Mouse (Mus musculus) forebrain, embryonic 10.5 days (tissue): ENCODE measurements around the gene Ints1. TPM values are rescaled to one million over a fixed set of nuclear protein-coding genes. Genes with fewer than 3 reads are reported as not detected.

ENCODE experiments used
- DNase-seq: peaks from one replicate; pipeline ENCODE4 v3.0.0-alpha.2; 2017; ENCODE audit warnings: low spot score; ENCODE audit errors: extremely low spot score
- H3K27ac ChIP-seq: fragments of 300-500 bp; sonication (generic); 2 replicates; pipeline ENCODE4 v1.5.1; 2016; ENCODE audit warnings: mild to moderate bottlenecking
- H3K27me3 ChIP-seq: fragments of 300-500 bp; sonication (generic); 2 replicates; pipeline ENCODE4 v1.6.1; 2016; ENCODE audit warnings: mild to moderate bottlenecking; ENCODE audit not compliant: poor library complexity, severe bottlenecking
- H3K36me3 ChIP-seq: fragments of 300-500 bp; sonication (generic); replicated peaks from 2 replicates; pipeline ENCODE4 v1.6.1; 2016; ENCODE audit warnings: mild to moderate bottlenecking, moderate library complexity
- H3K4me1 ChIP-seq: fragments of 300-500 bp; sonication (generic); 2 replicates; pipeline ENCODE4 v1.6.1; 2016
- H3K4me3 ChIP-seq: fragments of 300-500 bp; sonication (generic); 2 replicates; pipeline ENCODE4 v1.5.1; 2016; ENCODE audit warnings: mild to moderate bottlenecking, moderate library complexity
- H3K9me3 ChIP-seq: fragments of 300-500 bp; sonication (generic); 2 replicates; pipeline ENCODE4 v1.6.1; 2016; ENCODE audit warnings: mild to moderate bottlenecking, moderate library complexity
- WGBS: fragments of 180-500 bp; shearing (Covaris S2); methylation state at CpG from one replicate; pipeline ENCODE4 v1.1.7; 2016; 5-methylcytosine and 5-hydroxymethylcytosine counted together
- polyA plus RNA-seq: library from polyadenylated mRNA; unstranded; fragments of >200 nt; fragmentation: Nextera tagmentation; extraction: Ambion mirVana; gene quantifications from 2 replicates; pipeline ENCODE4 v1.2.1, GENCODE M21; 2016

Gene Ints1
- 41.0 and 43.2 TPM in 2 replicates for polyA plus RNA-seq

DNA sequence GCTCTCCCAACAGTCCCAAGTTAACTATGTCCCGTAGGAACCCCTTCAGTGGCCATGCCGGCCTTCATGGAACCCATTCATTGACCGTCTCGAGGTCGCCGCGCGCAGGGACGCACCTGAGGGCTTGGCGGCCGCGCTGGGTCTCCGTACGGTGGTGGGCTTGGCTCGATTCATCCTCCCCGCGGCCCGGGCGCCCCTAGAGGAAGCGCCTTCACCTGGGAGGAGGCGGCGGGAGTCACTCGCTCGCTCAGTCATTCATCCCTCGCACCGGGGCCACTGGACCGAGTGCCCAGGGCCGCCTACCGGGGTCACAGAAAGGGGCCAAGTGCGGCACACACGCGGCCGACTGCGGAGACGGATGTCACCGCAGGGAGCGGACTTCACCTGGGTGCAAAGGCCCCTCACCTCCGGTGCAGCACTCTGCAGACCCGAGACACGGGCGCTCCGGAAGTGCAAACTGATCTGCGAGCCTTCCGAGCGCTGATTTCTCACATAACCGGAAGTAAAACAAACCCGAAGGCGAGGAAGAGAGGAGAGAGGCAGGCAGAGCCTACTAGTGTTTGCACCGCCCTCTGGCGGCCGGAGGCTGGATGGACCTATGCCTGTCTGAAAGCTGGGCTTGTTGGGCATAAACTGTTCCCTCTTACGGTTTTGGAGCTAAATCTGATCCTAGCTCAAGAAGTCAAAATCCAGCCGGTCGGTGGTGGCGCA, at the start of gene Ints1:
TSS of gene Ints1 (minus strand) at position 459 of the 711 bp plus-strand sequence.
- H3K27me3 ChIP-seq: no peaks in the 10 kb centered on the region
- H3K36me3 ChIP-seq: peaks cover 39% of the 10 kb centered on the region
- DNase-seq: peak; percentile 93
- peak within 1 kb of the TSS; percentile 58 for H3K27ac ChIP-seq
- peaks cover 13% of the 10 kb centered on the region for H3K4me1 ChIP-seq
- peak within 1 kb of the TSS; percentile 65 for H3K4me3 ChIP-seq
- under 1% methylated on average over 55 of the region's 55 CpGs for WGBS
- no peaks in the 10 kb centered on the region for H3K9me3 ChIP-seq

DNA sequence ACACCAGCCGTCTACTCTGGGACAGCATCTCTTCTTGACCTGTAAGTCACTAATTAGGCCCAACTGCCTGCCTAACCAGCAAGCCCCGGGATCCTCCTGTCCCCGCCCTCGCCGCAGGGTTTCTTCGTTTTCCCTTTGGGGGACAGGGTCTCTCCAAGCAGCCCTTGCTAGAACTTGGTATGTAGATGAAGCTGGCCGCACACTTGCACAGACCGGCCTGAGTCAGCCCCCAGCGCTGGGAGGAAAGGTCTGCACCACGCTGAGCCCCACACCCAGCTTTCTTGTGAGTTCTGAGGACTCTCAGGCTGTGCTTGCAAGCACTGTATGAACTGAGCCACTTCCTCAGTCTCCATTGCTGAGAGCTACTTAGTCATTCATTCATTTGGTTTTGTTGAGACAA, 49.1 kb upstream of the Ints1 start:
- H3K27me3 ChIP-seq: no peaks in the 10 kb centered on the region
- H3K36me3 ChIP-seq: peaks cover 44% of the 10 kb centered on the region
- 95% methylated on average over 10 of the region's 10 CpGs for WGBS
- no peak overlapping the region for H3K27ac ChIP-seq
- H3K4me3 ChIP-seq: no peak overlapping the region
- DNase-seq: no peak
- peaks cover 18% of the 10 kb centered on the region for H3K4me1 ChIP-seq
- H3K9me3 ChIP-seq: no peaks in the 10 kb centered on the region

DNA sequence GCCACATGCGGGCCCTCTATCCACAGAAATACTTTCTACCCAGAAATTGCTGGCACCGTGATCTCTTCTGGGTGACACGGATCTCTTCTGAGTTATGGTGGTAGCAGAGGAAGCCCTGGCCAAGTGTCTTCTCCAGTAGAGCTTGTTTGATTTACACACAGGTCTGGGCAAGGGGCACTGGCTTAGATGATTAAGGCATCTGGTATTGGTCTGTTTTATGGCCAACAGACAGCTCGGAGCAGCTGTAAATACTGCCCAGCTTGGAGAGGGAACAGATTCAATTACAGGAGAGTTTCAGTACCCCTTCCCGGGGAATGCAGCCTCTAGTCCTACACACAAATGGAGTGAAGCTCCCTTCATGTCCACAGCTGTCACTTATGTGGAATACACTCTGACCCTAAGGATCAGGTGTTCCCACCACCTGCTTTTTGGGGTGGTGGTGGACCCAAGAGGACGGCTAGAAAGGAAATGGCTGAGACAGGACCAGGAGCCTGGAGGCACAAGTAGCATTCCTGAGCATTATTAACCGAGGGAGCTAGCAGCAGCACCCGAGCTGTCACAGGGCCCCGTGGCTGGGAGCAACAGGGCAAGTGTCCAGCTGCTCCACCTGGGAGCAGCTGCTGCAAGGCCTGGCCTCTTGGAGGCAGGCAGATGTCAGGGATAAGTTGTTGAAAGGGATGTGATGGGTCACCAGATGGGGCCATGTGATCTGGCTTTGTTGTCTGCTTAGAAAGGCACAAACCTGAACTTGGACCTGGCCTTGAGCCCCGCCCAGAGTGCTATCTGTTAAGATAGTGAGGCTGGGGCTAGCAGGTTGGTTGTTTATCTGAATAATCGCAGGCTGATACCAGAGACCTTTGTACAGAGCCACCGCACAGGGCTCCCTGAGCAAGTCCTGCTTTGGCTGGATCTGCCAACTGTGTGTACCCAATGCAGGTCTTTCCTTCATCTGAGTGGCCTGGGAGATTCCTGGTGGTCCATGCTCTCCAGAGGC, 46.3 kb upstream of the Ints1 start:
- peaks cover 14% of the 10 kb centered on the region for H3K4me1 ChIP-seq
- no peak overlapping the region for H3K27ac ChIP-seq
- no peaks in the 10 kb centered on the region for H3K9me3 ChIP-seq
- no peak for DNase-seq
- no peaks in the 10 kb centered on the region for H3K27me3 ChIP-seq
- H3K4me3 ChIP-seq: no peak overlapping the region
- H3K36me3 ChIP-seq: peaks cover 44% of the 10 kb centered on the region
- 85% methylated on average over 12 of the region's 12 CpGs for WGBS

DNA sequence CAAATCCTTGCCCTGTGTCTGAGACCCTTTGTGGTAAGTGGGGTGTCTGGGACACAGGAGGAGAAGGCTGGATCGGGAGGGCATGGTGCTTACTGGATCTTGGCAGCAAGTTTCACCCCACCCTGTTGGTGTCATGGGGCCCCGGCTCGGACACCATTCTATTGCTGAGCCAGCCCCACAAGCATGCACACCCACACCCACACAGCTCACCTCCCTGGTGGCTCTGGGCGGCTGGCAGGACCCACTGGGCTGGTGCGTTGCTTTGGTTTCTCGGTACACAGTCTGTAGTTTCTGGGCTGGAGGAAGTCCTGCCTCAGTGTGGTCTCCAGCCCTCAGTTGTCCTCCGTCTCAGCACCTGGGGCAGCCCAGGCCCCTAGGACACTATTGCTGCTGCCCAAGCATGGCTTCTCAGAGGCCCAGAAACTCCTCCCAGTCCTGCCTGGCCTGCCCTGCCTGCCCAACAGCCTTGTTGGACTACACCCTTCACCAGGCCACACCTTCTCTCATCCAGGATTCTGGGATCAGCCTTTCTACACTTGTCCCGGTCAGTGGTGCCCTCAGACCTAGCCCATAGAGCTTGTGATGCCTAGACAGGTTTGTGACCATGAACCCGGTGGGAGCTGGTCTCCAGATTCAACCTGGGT, 44.2 kb upstream of the Ints1 start, which contains the start of gene Tmem184a:
TSS of gene Tmem184a (minus strand) at position 380 of the 644 bp plus-strand sequence.
- H3K27me3 ChIP-seq: peaks cover 6% of the 10 kb centered on the region
- no peak within 1 kb of the TSS for H3K27ac ChIP-seq
- WGBS: 88% methylated on average over 9 of the region's 9 CpGs
- H3K4me1 ChIP-seq: no peaks in the 10 kb centered on the region
- DNase-seq: no peak
- H3K36me3 ChIP-seq: peaks cover 43% of the 10 kb centered on the region
- H3K4me3 ChIP-seq: no peak within 1 kb of the TSS
- H3K9me3 ChIP-seq: no peaks in the 10 kb centered on the region

DNA sequence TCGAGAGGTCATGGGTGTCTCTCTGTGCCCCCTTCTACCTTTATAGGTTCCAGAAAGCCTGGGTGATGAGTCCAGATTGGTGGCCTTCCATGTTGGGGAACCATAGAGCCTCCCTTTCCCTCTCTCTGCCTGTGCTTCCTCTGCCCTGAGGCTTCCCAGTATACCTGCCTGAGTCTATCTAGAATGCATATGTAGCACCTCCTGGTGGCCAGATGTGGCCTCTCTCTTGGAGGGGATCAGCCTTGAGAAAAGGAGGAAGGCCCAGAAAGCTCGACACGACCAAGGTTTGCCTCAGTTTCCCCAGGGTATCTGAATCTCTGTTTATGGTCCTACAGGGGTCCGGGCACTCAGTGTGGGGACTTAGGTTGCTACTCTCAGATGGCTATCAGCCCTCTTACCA, 43.3 kb upstream of the Ints1 start:
- Histone ChIP-seq H3K27ac (0 out of 2 replicates have a peak overlapping the region, but pooled peaks have one; percentile 12), H3K27me3 (peaks cover 14% of the 10 kb centered on the region), H3K4me3 (no peak overlapping the region), H3K4me1 (peaks cover 4% of the 10 kb centered on the region), H3K9me3 (no peaks in the 10 kb centered on the region), H3K36me3 (peaks cover 35% of the 10 kb centered on the region)
- WGBS: 54% methylated on average over 4 of the region's 4 CpGs
- DNase-seq: no peak

DNA sequence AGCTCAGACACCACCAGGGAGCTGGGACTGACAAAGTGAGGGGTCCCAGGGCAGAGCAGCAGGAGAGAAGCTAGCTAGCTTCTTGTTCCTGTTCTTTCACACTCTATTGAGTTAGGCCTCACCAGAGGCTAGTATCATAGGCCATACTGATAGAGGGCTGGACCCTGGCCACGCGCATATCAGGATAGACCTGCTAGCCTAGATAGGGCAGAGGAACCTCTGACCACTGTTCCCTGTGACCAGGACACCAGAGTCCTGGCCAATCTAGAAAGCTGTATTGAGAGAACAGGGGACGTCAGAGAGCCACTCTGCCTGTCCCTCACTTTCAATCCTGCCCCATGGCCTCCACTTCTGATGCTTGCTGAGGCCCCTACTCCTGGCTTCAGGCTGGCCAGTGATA, 42.6 kb upstream of the Ints1 start:
- 0 out of 2 replicates have a peak overlapping the region, but pooled peaks have one; percentile 12 for H3K27ac ChIP-seq
- peaks cover 10% of the 10 kb centered on the region for H3K4me1 ChIP-seq
- DNase-seq: no peak
- no peak overlapping the region for H3K4me3 ChIP-seq
- peaks cover 22% of the 10 kb centered on the region for H3K27me3 ChIP-seq
- H3K9me3 ChIP-seq: no peaks in the 10 kb centered on the region
- H3K36me3 ChIP-seq: peaks cover 27% of the 10 kb centered on the region
- 86% methylated on average over 3 of the region's 3 CpGs for WGBS

DNA sequence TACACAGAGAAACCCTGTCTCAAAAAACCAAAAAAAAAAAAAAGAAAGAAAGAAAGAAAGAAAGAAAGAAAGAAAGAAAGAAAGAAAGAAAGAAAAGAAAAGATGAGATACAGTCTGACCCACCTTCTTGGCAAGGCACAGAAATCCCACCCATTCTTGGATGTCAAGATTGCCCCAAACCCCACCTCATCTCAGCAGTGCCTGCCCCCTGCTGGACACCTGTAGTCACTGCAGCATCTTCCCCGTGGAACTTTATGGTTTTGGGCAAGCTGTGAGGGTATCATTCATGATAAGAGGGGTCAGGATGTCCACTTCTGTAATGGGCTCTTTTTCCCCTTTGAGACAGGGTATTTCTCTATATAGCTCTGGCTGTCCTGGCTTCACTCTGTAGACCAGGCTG, 41.8 kb upstream of the Ints1 start:
- Histone ChIP-seq H3K9me3 (no peaks in the 10 kb centered on the region), H3K27me3 (peaks cover 29% of the 10 kb centered on the region), H3K27ac (no peak overlapping the region), H3K4me1 (peaks cover 15% of the 10 kb centered on the region), H3K4me3 (no peak overlapping the region), H3K36me3 (peaks cover 20% of the 10 kb centered on the region)
- DNase-seq: no peak
- 8% methylated on average over 1 of the region's 1 CpGs for WGBS

DNA sequence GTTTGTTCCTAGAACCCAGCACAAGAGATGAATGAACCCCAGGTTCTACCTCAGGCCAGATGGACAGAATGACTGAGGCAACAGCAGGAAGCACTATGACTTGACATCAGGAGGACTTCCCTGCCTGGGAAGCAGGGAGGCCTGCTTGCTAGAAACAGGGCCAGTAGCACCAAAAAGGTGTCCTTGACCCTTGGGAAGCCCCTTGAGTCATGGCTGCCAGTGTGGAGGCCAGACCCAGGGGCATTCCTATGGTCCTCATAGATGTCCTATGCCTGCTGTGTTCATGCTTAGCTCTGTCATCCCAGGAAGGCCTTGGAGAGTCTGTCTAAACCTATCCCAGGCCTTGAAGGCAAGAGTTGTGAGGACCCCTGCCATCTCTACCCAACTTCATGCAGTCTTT, 41.0 kb upstream of the Ints1 start:
- DNase-seq: no peak
- Histone ChIP-seq H3K9me3 (no peaks in the 10 kb centered on the region), H3K4me1 (peaks cover 15% of the 10 kb centered on the region), H3K36me3 (peaks cover 11% of the 10 kb centered on the region), H3K27ac (no peak overlapping the region), H3K27me3 (peaks cover 38% of the 10 kb centered on the region), H3K4me3 (no peak overlapping the region)

DNA sequence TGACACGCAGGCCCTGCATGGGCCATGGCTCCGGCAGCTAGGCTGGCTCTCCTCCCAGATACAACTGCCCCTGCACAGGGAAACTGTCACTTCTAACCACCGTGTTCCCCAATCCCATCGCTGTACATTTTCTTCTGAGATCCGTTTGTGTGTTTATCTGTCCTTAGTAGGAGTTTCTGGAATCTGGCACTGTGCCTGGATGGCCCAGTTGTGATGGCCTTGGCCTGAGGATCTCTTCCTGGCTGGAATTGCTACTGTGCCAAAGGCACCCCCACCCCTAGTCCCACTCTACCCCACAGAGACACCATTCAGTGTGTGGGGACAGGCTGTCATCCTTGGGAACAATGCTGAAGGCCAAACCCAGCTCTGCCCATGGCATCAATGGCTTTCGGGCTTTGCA, 40.5 kb upstream of the Ints1 start:
- 0 out of 2 replicates have a peak, but pooled peaks cover 6% of the 10 kb centered on the region for H3K36me3 ChIP-seq
- no peak overlapping the region for H3K4me3 ChIP-seq
- H3K27me3 ChIP-seq: peaks cover 38% of the 10 kb centered on the region
- WGBS: 88% methylated on average over 6 of the region's 6 CpGs
- no peak for DNase-seq
- H3K9me3 ChIP-seq: no peaks in the 10 kb centered on the region
- H3K4me1 ChIP-seq: peaks cover 15% of the 10 kb centered on the region
- no peak overlapping the region for H3K27ac ChIP-seq

DNA sequence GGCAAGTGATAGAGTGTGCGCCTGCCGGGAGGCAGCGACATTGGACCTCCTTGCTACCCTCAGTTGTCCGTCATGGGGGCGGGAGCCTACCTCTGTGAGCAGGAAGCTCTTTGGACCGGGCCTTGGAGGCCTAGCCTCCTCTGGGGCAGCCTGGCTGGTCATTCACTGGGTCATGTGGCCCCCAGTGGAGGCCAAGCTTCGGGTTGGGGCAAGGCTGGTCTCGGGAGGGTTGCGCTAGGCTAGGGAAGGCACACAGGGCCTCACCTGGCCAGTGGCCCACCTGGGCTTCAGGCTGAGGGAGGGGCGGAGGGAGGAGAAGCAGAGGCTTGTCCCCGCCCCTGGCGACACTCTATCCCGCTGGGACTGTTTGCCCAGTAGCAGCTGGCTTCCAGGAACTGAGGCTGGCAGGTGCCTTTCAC, 38.5 kb upstream of the Ints1 start:
- DNase-seq: no peak
- H3K27me3 ChIP-seq: peaks cover 38% of the 10 kb centered on the region
- H3K36me3 ChIP-seq: no peaks in the 10 kb centered on the region
- H3K27ac ChIP-seq: peak overlapping the region; percentile 58; the same call in 1 of the 2 replicates
- H3K4me1 ChIP-seq: peaks cover 15% of the 10 kb centered on the region
- WGBS: 9% methylated on average over 13 of the region's 13 CpGs
- peak overlapping the region; percentile 12; the same call in 1 of the 2 replicates for H3K4me3 ChIP-seq
- no peaks in the 10 kb centered on the region for H3K9me3 ChIP-seq

DNA sequence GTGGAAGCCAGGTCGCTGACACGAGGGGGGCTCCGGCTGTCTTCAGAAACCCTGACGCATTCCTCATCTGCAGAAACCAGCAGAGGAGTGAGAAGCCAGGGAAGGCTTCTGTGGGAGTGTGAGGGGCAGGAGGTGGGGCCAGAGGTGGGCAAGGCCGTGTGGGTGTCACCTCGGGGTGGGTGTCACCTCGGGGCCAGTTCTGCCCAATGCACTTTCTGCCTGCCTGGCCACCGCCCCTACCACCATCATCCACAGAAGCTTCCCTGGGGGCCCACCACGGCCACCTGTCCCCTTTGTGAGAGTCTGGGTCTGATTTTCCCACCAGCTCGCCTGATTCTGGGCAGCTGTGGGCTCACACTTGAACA, 37.6 kb upstream of the Ints1 start:
- no peak for DNase-seq
- no peaks in the 10 kb centered on the region for H3K36me3 ChIP-seq
- peaks cover 38% of the 10 kb centered on the region for H3K27me3 ChIP-seq
- H3K9me3 ChIP-seq: no peaks in the 10 kb centered on the region
- H3K27ac ChIP-seq: no peak overlapping the region
- H3K4me1 ChIP-seq: peaks cover 15% of the 10 kb centered on the region
- no peak overlapping the region for H3K4me3 ChIP-seq
- 55% methylated on average over 10 of the region's 10 CpGs for WGBS

DNA sequence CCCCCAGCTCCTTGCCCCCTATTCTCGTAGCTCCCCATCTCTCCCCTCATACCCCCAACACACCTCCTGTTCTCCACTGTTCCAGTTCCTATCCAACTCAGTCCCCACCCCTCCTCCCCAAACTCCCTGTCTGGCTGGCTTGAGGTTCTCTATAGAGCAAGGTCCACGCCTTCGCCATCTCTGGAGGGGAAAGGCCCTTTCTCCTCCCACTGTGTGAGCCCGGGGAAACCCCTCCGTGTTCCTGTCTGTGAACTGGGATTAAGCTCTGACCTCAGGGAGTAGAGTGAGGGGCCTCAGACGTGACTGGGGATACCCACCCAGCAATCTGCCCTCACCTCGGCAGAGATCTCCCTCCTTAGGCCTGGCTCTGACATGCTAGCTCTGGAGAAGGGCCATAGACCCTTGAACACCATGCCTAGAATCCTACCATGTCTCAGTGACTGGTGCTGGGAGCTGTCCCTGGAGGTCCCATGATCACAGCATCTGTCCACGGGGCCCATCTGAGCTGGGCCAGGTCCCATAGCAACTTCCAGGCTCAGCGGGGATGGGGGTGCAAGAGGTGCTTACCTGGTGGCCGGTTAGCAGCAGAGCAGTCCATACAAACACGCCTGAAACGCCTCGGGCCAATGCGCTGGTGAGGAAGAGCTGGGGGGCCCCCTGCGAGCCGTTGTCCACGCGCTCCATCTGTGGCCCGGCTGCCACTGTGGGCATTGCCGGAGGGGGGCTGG, 37.1 kb upstream of the Ints1 start:
- H3K4me1 ChIP-seq: peaks cover 15% of the 10 kb centered on the region
- 73% methylated on average over 20 of the region's 20 CpGs for WGBS
- H3K36me3 ChIP-seq: no peaks in the 10 kb centered on the region
- peaks cover 38% of the 10 kb centered on the region for H3K27me3 ChIP-seq
- DNase-seq: no peak
- H3K27ac ChIP-seq: no peak overlapping the region
- no peak overlapping the region for H3K4me3 ChIP-seq
- H3K9me3 ChIP-seq: no peaks in the 10 kb centered on the region
